Mouse (Mus musculus) ES-E14 (cell line): ENCODE results near the gene Pigo. TPM values are rescaled to one million over a fixed set of nuclear protein-coding genes. Genes with fewer than 3 reads are reported as not detected.
A peak's percentile ranks its signal among the peaks of the same experiment; 100 is the strongest.

Experiments used
- DNase-seq: peaks from one replicate; pipeline ENCODE4 v3.0.0-alpha.2; 2013; ENCODE audit warnings: low read depth, low spot score
- H3K27ac ChIP-seq: 2 replicates; pipeline ENCODE4 v1.5.1; 2012; ENCODE audit warnings: low read depth, mild to moderate bottlenecking, low read length, moderate library complexity, mixed read lengths; ENCODE audit not compliant: poor library complexity, insufficient read depth, severe bottlenecking
- H3K36me3 ChIP-seq: 2 replicates; pipeline ENCODE4 v1.6.1; 2012; ENCODE audit warnings: mild to moderate bottlenecking, low read length, moderate library complexity, mixed read lengths; ENCODE audit not compliant: control insufficient read depth, poor library complexity, insufficient read depth, severe bottlenecking
- H3K4me1 ChIP-seq, 2 experiments: fragments of 150-350 bp in 1 of 2; sonication (generic) in 1 of 2; 2 replicates each; pipeline ENCODE4 v1.6.1; 2012; ENCODE audit warnings: low read length in 2 of 2, mild to moderate bottlenecking in 1 of 2, mixed read lengths in 1 of 2; ENCODE audit not compliant: control insufficient read depth in 2 of 2, insufficient read depth in 2 of 2, poor library complexity in 1 of 2
- H3K4me3 ChIP-seq, 2 experiments: fragments of 150-350 bp in 1 of 2; sonication (generic) in 1 of 2; 2 replicates each; pipeline ENCODE4 v1.5.1; 2012; ENCODE audit warnings: low read length in 2 of 2, low read depth in 1 of 2, mild to moderate bottlenecking in 1 of 2, mixed read lengths in 1 of 2; ENCODE audit not compliant: insufficient read depth in 1 of 2, poor library complexity in 1 of 2, severe bottlenecking in 1 of 2
- H3K9ac ChIP-seq: 2 replicates; pipeline ENCODE4 v1.6.1; 2012; ENCODE audit warnings: low read depth, mild to moderate bottlenecking, low read length, mixed read lengths; ENCODE audit not compliant: poor library complexity, insufficient read depth, severe bottlenecking
- H3K9me3 ChIP-seq: fragments of 150-350 bp; sonication (generic); 2 replicates; pipeline ENCODE4 v1.6.1; 2012; ENCODE audit warnings: low read depth, mild to moderate bottlenecking, low read length; ENCODE audit not compliant: control insufficient read depth, insufficient read depth
- CHD2 ChIP-seq: IDR thresholded peaks from 2 replicates; pipeline ENCODE4 v1.6.1; 2014; ENCODE audit warnings: mild to moderate bottlenecking, low read depth, low read length, inconsistent platforms
- HCFC1 ChIP-seq: IDR thresholded peaks from 2 replicates; pipeline ENCODE4 v1.6.1; 2012; ENCODE audit warnings: low read length, inconsistent platforms, borderline replicate concordance; ENCODE audit not compliant: insufficient read depth
- MAFK ChIP-seq: IDR thresholded peaks from 2 replicates; pipeline ENCODE4 v1.6.1; 2014; ENCODE audit warnings: mild to moderate bottlenecking, low read depth, low read length, inconsistent platforms; ENCODE audit not compliant: insufficient read depth
- ZC3H11A ChIP-seq: IDR thresholded peaks from 2 replicates; pipeline ENCODE4 v1.6.1; 2012; ENCODE audit warnings: low read depth, mild to moderate bottlenecking, inconsistent platforms, low read length, borderline replicate concordance
- ZNF384 ChIP-seq: IDR thresholded peaks from 2 replicates; pipeline ENCODE4 v1.6.1; 2012; ENCODE audit warnings: low read depth, low read length, inconsistent platforms
- in situ Hi-C, 2 experiments: fragments of 600-800 bp; cut with MboI; formaldehyde crosslinking; loops; one replicate each; pipeline ENCODE4 v1.15.1; 2025; ENCODE audit warnings: low sequenced_read_pairs in 2 of 2, inconsistent platforms in 1 of 2; ENCODE audit not compliant: unreplicated experiment in 2 of 2
- total RNA-seq: library from RNA; depleted of rRNA; stranded (reverse); fragments of 300-350 nt; gene quantifications from 2 replicates; pipeline ENCODE4 v1.2.3, GENCODE M21; 2012

Pigo gene
- total RNA-seq, 1 experiment = 40.9 TPM

DNA sequence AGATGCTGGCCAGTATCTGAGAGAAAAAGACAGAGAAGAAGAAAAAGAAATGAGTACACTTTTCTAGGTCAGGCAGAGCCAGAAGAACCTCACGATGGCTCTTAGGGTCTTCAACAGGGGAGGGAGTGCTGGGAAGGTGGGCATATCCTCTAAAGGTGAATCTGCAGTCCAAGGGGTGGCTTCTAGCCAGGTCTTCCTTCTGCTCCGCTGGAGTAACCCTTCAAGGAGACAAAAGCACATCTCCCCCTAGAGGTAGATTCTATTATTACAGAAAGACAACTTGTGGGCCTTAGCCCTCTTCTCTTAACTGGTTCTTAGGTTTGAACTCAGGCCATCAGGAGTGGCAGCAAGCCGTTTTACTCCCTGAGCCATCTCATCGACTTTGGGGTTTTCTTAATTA lies 27.0 kb upstream of the Pigo start:
- no peak overlapping the region for H3K27ac ChIP-seq
- H3K9me3 ChIP-seq = no peaks in the 10 kb centered on the region
- no peaks in the 10 kb centered on the region for H3K36me3 ChIP-seq
- no peak for TF ChIP-seq ZC3H11A
- TF ChIP-seq CHD2 = no peak
- TF ChIP-seq ZNF384 = no peak
- TF ChIP-seq MAFK = no peak
- no peak for TF ChIP-seq HCFC1
- peak overlapping the region; percentile 12 to 13; a peak in 3 of 4 replicates for H3K4me3 ChIP-seq
- in situ Hi-C loops = no loop called here
- H3K9ac ChIP-seq = no peak overlapping the region; the same call in 1 of the 2 replicates
- DNase-seq = peak; percentile 75
- H3K4me1 ChIP-seq = peaks cover 0 to 4% of the 10 kb centered on the region in 2 experiments; a peak in 2 of 4 replicates

DNA sequence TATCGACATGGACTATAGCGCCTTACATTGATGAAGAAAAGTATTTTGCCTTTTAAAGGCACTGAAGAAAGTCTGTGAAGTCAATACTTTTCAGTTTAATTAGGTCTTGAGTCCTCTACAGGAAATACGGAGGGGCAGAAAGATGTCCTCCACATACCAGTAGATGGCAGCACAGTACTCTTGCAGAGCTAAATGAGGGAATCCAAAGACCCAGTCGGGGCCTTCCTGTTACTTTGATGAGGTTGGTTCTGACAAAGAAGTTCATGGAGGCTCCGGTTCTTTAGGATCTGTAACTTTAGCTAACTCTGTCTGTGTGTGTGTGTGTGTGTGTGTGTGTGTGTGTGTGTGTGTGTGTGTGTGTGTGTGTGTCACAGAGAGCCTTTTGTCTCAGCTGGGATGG lies 21.6 kb upstream of the Pigo start:
- no peak overlapping the region for H3K4me3 ChIP-seq

DNA sequence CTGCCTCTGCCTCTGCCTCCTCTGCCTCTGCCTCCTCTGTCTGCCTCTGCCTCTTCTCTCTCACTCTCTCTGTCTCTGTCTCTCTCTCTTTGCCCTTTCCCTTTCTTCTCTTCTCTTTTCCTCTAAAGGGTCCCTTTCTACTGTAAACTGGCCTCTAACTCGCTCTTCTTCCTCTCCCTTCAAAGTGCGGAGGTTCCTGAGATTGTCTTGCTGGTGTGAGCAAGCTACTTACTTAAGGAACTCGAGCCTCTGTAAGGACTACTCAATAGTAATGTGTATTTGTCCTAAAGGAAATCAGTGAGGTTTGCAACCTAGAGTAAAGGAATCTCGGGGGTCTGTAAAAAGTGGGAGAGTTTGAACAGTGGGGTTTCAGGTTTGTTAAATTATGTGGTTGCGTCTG lies 21.0 kb upstream of the Pigo start:
- Histone ChIP-seq H3K36me3 (no peaks in the 10 kb centered on the region), H3K9ac (no peak overlapping the region), H3K4me3 (no peak overlapping the region), H3K27ac (no peak overlapping the region), H3K9me3 (no peaks in the 10 kb centered on the region), H3K4me1 (peaks cover 9 to 13% of the 10 kb centered on the region in 2 experiments)
- TF ChIP-seq ZC3H11A (0 out of 2 replicates have a peak, but pooled peaks have one; percentile 0), ZNF384 (no peak), MAFK (no peak), CHD2 (no peak), HCFC1 (no peak)
- DNase-seq = no peak
- in situ Hi-C loops = no loop called here

More for the DNA sequence above, 21.6 kb upstream of the Pigo start:
- TF ChIP-seq ZC3H11A = 0 out of 2 replicates have a peak, but pooled peaks have one; percentile 8
- TF ChIP-seq MAFK = no peak
- no peak for TF ChIP-seq ZNF384
- Histone ChIP-seq H3K9ac (no peak overlapping the region), H3K9me3 (no peaks in the 10 kb centered on the region), H3K36me3 (no peaks in the 10 kb centered on the region), H3K4me1 (peaks cover 9 to 15% of the 10 kb centered on the region in 2 experiments), H3K27ac (no peak overlapping the region)
- in situ Hi-C loops = no loop called here
- DNase-seq = peak; percentile 72

DNA sequence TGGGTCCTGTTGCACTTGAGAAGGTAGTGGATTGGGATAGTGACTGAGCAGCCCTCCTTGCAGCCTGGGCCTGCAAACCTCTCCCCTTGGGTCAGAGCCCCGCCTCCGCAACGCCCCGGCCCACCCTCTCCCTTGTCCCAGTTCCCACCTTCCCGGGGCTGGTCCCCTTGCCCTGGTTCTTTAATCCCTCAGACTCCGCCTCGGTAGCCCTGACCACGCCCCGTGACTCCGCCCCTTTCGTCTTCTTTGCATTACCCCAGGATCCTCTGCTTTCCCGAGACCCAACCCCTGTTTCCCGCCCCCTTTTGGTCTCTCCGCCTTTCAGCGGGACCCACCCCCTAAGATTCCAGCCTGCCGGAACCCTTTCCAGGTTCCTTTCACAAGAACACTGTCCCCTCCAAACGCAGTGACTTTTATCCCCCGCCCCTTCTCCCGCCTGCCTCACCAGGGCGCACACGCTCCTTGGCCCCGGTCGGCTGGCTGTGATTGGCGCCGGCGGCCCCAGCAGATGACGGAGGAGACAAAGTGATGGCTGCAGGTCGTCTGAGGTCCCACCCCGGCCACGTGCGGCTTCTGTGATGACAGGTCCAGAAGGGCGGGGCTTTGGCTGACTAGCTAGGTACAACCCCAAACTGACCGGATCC lies 20.2 kb upstream of the Pigo start, which contains the start of gene Fam214b:
Fam214b (minus strand) TSS at position 562 of the 644 bp plus-strand sequence.
- Histone ChIP-seq H3K9me3 (no peaks in the 10 kb centered on the region), H3K36me3 (no peaks in the 10 kb centered on the region), H3K27ac (peak within 1 kb of the TSS; percentile 33; the same call in 1 of the 2 replicates), H3K4me1 (peaks cover 9 to 13% of the 10 kb centered on the region in 2 experiments), H3K9ac (peak within 1 kb of the TSS; percentile 51), H3K4me3 (peak within 1 kb of the TSS; percentile 74 to 95)
- peak; percentile 100 for DNase-seq
- in situ Hi-C loops = no loop called here
- TF ChIP-seq ZNF384 = no peak
- no peak for TF ChIP-seq CHD2

DNA sequence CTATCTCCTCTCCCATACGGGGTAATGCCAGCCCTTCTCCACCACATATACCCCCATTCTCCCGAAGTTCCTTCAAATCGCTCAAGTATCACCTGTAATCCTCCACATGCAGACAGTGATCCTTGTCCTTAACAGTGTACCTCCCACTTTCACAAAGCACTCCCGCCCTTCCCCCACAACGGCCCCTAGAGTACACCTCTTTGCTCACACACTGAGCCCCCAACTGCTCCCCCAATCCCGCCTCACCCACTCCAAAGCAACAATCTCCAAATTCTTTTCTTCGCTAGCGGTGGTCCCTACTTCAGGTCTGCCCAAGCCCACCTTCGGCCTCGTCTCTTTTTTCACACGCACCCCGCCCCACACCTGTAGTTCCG lies 19.7 kb upstream of the Pigo start:
- DNase-seq = no peak
- TF ChIP-seq CHD2 (no peak), HCFC1 (no peak), MAFK (no peak), ZC3H11A (no peak), ZNF384 (no peak)
- Histone ChIP-seq H3K4me1 (peaks cover 9 to 13% of the 10 kb centered on the region in 2 experiments), H3K9me3 (no peaks in the 10 kb centered on the region), H3K4me3 (peak overlapping the region; percentile 62 to 72), H3K27ac (peak overlapping the region; percentile 33; the same call in 1 of the 2 replicates), H3K36me3 (no peaks in the 10 kb centered on the region), H3K9ac (peak overlapping the region; percentile 35; the same call in 1 of the 2 replicates)
- in situ Hi-C loops = no loop called here
